Comparison of ENCODE assay signal across 16 mouse cellular contexts in genomic region chr12:85298835-85299180, GRCm38 (mm10). TPM values are rescaled to one million over a fixed set of nuclear protein-coding genes. Genes with fewer than 3 reads are reported as not detected.
DNase-seq lines count a peak whose midpoint lies in the region; ATAC-seq lines count a peak whose summit lies in the region.
"Had no signal": no experiment of that assay in that cellular context is flagged by ENCODE, and none has a peak within 500 bp of the region (broad histone marks: within the 10 kb centered on the region; RNA-seq: fewer than 3 reads in every experiment).

No protein-coding gene starts in this region.

- no peak overlapping the region for H3K4me2 ChIP-seq in kidney, embryonic 14.5 days (replicated peaks; ENCODE audit: low read depth, low read length)
- H3K4me2 ChIP-seq in midbrain, embryonic 11.5 days, result no peak overlapping the region
- H3K4me2 ChIP-seq in midbrain, embryonic 15.5 days, result no peak overlapping the region
- H3K4me2 ChIP-seq: embryonic facial prominence, embryonic 12.5 days; heart, embryonic 15.5 days; limb, embryonic 13.5 days; midbrain, embryonic 13.5 days had no signal

- H3K27ac ChIP-seq in kidney, embryonic 14.5 days (ENCODE audit: low read depth, low read length), result peak overlapping the region; percentile 0; the same call in 1 of the 2 replicates
- no peak overlapping the region for H3K27ac ChIP-seq in midbrain, embryonic 11.5 days (ENCODE audit: low read depth, low read length)
- H3K27ac ChIP-seq in midbrain, embryonic 15.5 days, result no peak overlapping the region
- H3K27ac ChIP-seq: embryonic facial prominence, embryonic 12.5 days; midbrain, embryonic 13.5 days had no signal

- 53% methylated on average over 1 of the region's 1 CpGs for WGBS in kidney, embryonic 14.5 days
- 91% methylated on average over 1 of the region's 1 CpGs for WGBS in midbrain, embryonic 11.5 days
- WGBS in midbrain, embryonic 15.5 days, result 98% methylated on average over 1 of the region's 1 CpGs

- H3K9me3 ChIP-seq in kidney, embryonic 14.5 days (ENCODE audit: control insufficient read depth, low read length), result peaks cover 12% of the 10 kb centered on the region
- no peaks in the 10 kb centered on the region for H3K9me3 ChIP-seq in midbrain, embryonic 11.5 days (ENCODE audit: control insufficient read depth, low read length)
- H3K9me3 ChIP-seq in midbrain, embryonic 15.5 days, result no peaks in the 10 kb centered on the region
- H3K9me3 ChIP-seq: heart, embryonic 15.5 days; midbrain, embryonic 13.5 days had no signal

- peaks cover 17% of the 10 kb centered on the region for H3K4me1 ChIP-seq in kidney, embryonic 14.5 days (ENCODE audit: control insufficient read depth, insufficient read depth, low read length)
- no peaks in the 10 kb centered on the region for H3K4me1 ChIP-seq in midbrain, embryonic 11.5 days (ENCODE audit: control insufficient read depth, insufficient read depth, low read length)
- H3K4me1 ChIP-seq in midbrain, embryonic 15.5 days, result no peaks in the 10 kb centered on the region
- H3K4me1 ChIP-seq: midbrain, embryonic 13.5 days had no signal

- no peaks in the 10 kb centered on the region for H3K27me3 ChIP-seq in kidney, embryonic 14.5 days (ENCODE audit: control insufficient read depth, insufficient read depth, low read length)
- no peaks in the 10 kb centered on the region for H3K27me3 ChIP-seq in midbrain, embryonic 11.5 days (ENCODE audit: control insufficient read depth, insufficient read depth, low read length)
- H3K27me3 ChIP-seq in midbrain, embryonic 15.5 days (replicated peaks), result no peaks in the 10 kb centered on the region
- H3K27me3 ChIP-seq: embryonic facial prominence, embryonic 12.5 days; heart, embryonic 15.5 days; limb, embryonic 13.5 days; midbrain, embryonic 13.5 days had no signal

- no peak for ATAC-seq in kidney, embryonic 14.5 days (ENCODE audit: low FRiP score, low TSS enrichment)
- ATAC-seq in midbrain, embryonic 11.5 days (ENCODE audit: low FRiP score), result no peak
- ATAC-seq in midbrain, embryonic 15.5 days (replicated peaks), result no peak
- ATAC-seq: forebrain, embryonic 14.5 days; hindbrain, embryonic 16.5 days; liver, postnatal 0 days; midbrain, embryonic 13.5 days had no signal

- DNase-seq in kidney, adult 11 months, result no peak
- DNase-seq in midbrain, embryonic 11.5 days (ENCODE audit: low spot score, missing footprints), result peak; percentile 65
- DNase-seq in kidney, postnatal 14 days, result peak; percentile 17
- DNase-seq in layer of hippocampus, adult 18-20 months (ENCODE audit: low spot score in 2 of 2), result no peak
- DNase-seq in layer of hippocampus, adult 9-10 months (ENCODE audit: low spot score), result no peak
- DNase-seq: cerebellum, adult 9-11 months; gastrocnemius, postnatal 25 days; liver, postnatal 0 days had no signal

- H3K4me3 ChIP-seq in kidney, embryonic 14.5 days (ENCODE audit: low read length), result no peak overlapping the region
- H3K4me3 ChIP-seq in midbrain, embryonic 11.5 days (ENCODE audit: low read depth, low read length), result no peak overlapping the region
- H3K4me3 ChIP-seq in midbrain, embryonic 15.5 days, result no peak overlapping the region
- H3K4me3 ChIP-seq: embryonic facial prominence, embryonic 12.5 days; heart, embryonic 15.5 days; limb, embryonic 13.5 days; midbrain, embryonic 13.5 days had no signal

- no peak overlapping the region for H3K9ac ChIP-seq in kidney, embryonic 14.5 days (ENCODE audit: low read depth, low read length)
- no peak overlapping the region for H3K9ac ChIP-seq in midbrain, embryonic 11.5 days (ENCODE audit: low read length)
- no peak overlapping the region for H3K9ac ChIP-seq in midbrain, embryonic 15.5 days
- H3K9ac ChIP-seq: embryonic facial prominence, embryonic 12.5 days; heart, embryonic 15.5 days; limb, embryonic 13.5 days; liver, postnatal 0 days; midbrain, embryonic 13.5 days had no signal

- H3K36me3 ChIP-seq in kidney, embryonic 14.5 days (ENCODE audit: control insufficient read depth, insufficient read depth, low read length), result peaks cover 33% of the 10 kb centered on the region
- peaks cover 12% of the 10 kb centered on the region for H3K36me3 ChIP-seq in midbrain, embryonic 11.5 days (ENCODE audit: control insufficient read depth, insufficient read depth, low read length)
- peaks cover 29% of the 10 kb centered on the region for H3K36me3 ChIP-seq in midbrain, embryonic 15.5 days (replicated peaks)

RNA-seq across cellular contexts. Expression of gene Zc2hc1c, which starts 10.4 kb away (rescaled TPM):
- polyA plus RNA-seq in kidney, embryonic 14.5 days (2014; fragmentation: Nextera tagmentation; extraction: Ambion mirVana), result 2.0 and 3.2 TPM in 2 replicates
- polyA plus RNA-seq in midbrain, embryonic 11.5 days (2014; fragmentation: Nextera tagmentation; extraction: Ambion mirVana), result 1.0 TPM in 2 replicates
- 1.9 and 2.0 TPM in 2 replicates for polyA plus RNA-seq in midbrain, embryonic 15.5 days (2015; fragmentation: Nextera tagmentation; extraction: Ambion mirVana)
- total RNA-seq in layer of hippocampus, adult 18-20 months (2021), result 1 to 10 TPM; 1.1 to 1.4 TPM

RNA-seq across cellular contexts. Expression of gene Acyp1, which starts 10.6 kb away (rescaled TPM):
- 57.7 and 89.4 TPM in 2 replicates for polyA plus RNA-seq in kidney, embryonic 14.5 days (2014; fragmentation: Nextera tagmentation; extraction: Ambion mirVana)
- 68.0 and 69.5 TPM in 2 replicates for polyA plus RNA-seq in midbrain, embryonic 11.5 days (2014; fragmentation: Nextera tagmentation; extraction: Ambion mirVana)
- 47.4 and 49.2 TPM in 2 replicates for polyA plus RNA-seq in midbrain, embryonic 15.5 days (2015; fragmentation: Nextera tagmentation; extraction: Ambion mirVana)
- 10 to 100 TPM; 34.4 to 36.0 TPM for total RNA-seq in layer of hippocampus, adult 18-20 months (2021)

RNA-seq across cellular contexts. Expression of gene Mlh3, which starts 28.4 kb away (rescaled TPM):
- 6.2 and 10.8 TPM in 2 replicates for polyA plus RNA-seq in kidney, embryonic 14.5 days (2014; fragmentation: Nextera tagmentation; extraction: Ambion mirVana)
- 10.1 and 10.4 TPM in 2 replicates for polyA plus RNA-seq in midbrain, embryonic 11.5 days (2014; fragmentation: Nextera tagmentation; extraction: Ambion mirVana)
- 8.1 and 9.5 TPM in 2 replicates for polyA plus RNA-seq in midbrain, embryonic 15.5 days (2015; fragmentation: Nextera tagmentation; extraction: Ambion mirVana)
- total RNA-seq in layer of hippocampus, adult 18-20 months (2021), result 10 to 100 TPM; 18.4 to 20.5 TPM

RNA-seq across cellular contexts. Expression of gene Nek9, which starts 40.4 kb away (rescaled TPM):
- 13.1 and 19.1 TPM in 2 replicates for polyA plus RNA-seq in kidney, embryonic 14.5 days (2014; fragmentation: Nextera tagmentation; extraction: Ambion mirVana)
- 10.4 and 10.6 TPM in 2 replicates for polyA plus RNA-seq in midbrain, embryonic 11.5 days (2014; fragmentation: Nextera tagmentation; extraction: Ambion mirVana)
- polyA plus RNA-seq in midbrain, embryonic 15.5 days (2015; fragmentation: Nextera tagmentation; extraction: Ambion mirVana), result 11.1 and 11.7 TPM in 2 replicates
- total RNA-seq in layer of hippocampus, adult 18-20 months (2021), result 10 to 100 TPM; 34.1 to 35.2 TPM

Comparison
In these comparisons a context has a peak if more than half of its experiments do, and no peak if none do; other contexts are left out.
1. DNase-seq: peak in midbrain, embryonic 11.5 days (single experiment) and kidney, postnatal 14 days (single experiment); none in kidney, adult 11 months (single experiment), layer of hippocampus, adult 18-20 months (0 of 2) and layer of hippocampus, adult 9-10 months (single experiment).